Mouse (Mus musculus) heart, embryonic 12.5 days (tissue): ENCODE data around the gene Rngtt. TPM values are rescaled to one million over a fixed set of nuclear protein-coding genes. Genes with fewer than 3 reads are reported as not detected.

Experiments
- ATAC-seq: fragments of 200-750 bp; cut with Nextera tagmentation; 2 replicates; pipeline ENCODE4 v1.8.0; 2017; ENCODE audit warnings: moderate TSS enrichment, moderate library complexity; ENCODE audit not compliant: insufficient number of reproducible peaks, low FRiP score
- H3K27ac ChIP-seq: fragments of 300-500 bp; sonication (generic); 2 replicates; pipeline ENCODE4 v1.5.1; 2016; ENCODE audit warnings: mild to moderate bottlenecking, moderate library complexity; ENCODE audit not compliant: poor library complexity, severe bottlenecking
- H3K27me3 ChIP-seq: fragments of 300-500 bp; sonication (generic); replicated peaks from 2 replicates; pipeline ENCODE4 v1.6.1; 2016; ENCODE audit warnings: mild to moderate bottlenecking, moderate library complexity
- H3K36me3 ChIP-seq: fragments of 300-500 bp; sonication (generic); 2 replicates; pipeline ENCODE4 v1.6.1; 2016; ENCODE audit warnings: mild to moderate bottlenecking, moderate library complexity
- H3K4me1 ChIP-seq: fragments of 300-500 bp; sonication (generic); replicated peaks from 2 replicates; pipeline ENCODE4 v1.6.1; 2016; ENCODE audit warnings: mild to moderate bottlenecking
- H3K4me2 ChIP-seq: fragments of 300-500 bp; sonication (generic); 2 replicates; pipeline ENCODE4 v1.6.1; 2016; ENCODE audit warnings: mild to moderate bottlenecking, moderate library complexity
- H3K4me3 ChIP-seq: fragments of 300-500 bp; sonication (generic); 2 replicates; pipeline ENCODE4 v1.5.1; 2016; ENCODE audit warnings: mild to moderate bottlenecking
- H3K9ac ChIP-seq: fragments of 300-500 bp; sonication (generic); 2 replicates; pipeline ENCODE4 v1.6.1; 2016; ENCODE audit warnings: mild to moderate bottlenecking, moderate library complexity
- H3K9me3 ChIP-seq: fragments of 300-500 bp; sonication (generic); replicated peaks from 2 replicates; pipeline ENCODE4 v1.6.1; 2016; ENCODE audit warnings: mild to moderate bottlenecking, moderate library complexity
- WGBS: fragments of 180-500 bp; shearing (Covaris S2); methylation state at CpG from one replicate; pipeline ENCODE4 v1.1.7; 2016; 5-methylcytosine and 5-hydroxymethylcytosine counted together
- polyA plus RNA-seq: library from polyadenylated mRNA; unstranded; fragments of >200 nt; fragmentation: Nextera tagmentation; extraction: Ambion mirVana; gene quantifications from 2 replicates; pipeline ENCODE4 v1.2.1, GENCODE M21; 2016

Gene Rngtt
- polyA plus RNA-seq, 1 experiment from 2014 or later: 21.7 TPM

DNA sequence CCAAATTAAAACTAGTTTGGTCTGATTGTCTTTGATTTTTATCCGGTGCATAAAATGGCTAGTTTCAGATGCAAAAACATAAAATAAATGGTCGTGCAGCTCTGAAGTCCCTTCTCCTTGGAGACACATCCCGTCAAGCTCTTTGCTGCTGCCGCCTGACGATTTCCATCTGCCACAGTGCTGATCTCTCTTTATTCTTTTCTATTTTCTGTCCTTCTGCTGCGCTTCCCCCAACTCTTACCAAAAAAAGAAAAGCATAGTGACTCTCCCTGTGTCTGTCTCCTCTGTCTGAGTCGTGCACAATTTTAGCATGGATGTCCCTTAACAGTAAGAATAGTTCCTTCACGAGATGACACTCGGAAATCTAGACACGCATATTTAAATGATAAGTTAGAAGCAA lies 210.8 kb downstream of the Rngtt start:
- 62% methylated on average over 10 of the region's 10 CpGs for WGBS
- no peak overlapping the region for H3K27ac ChIP-seq
- no peaks in the 10 kb centered on the region for H3K4me1 ChIP-seq
- H3K4me3 ChIP-seq: no peak overlapping the region
- 0 out of 2 replicates have a peak, but pooled peaks cover 11% of the 10 kb centered on the region for H3K9me3 ChIP-seq
- H3K4me2 ChIP-seq: no peak overlapping the region
- no peak for ATAC-seq
- H3K36me3 ChIP-seq: no peaks in the 10 kb centered on the region
- peaks cover 77% of the 10 kb centered on the region for H3K27me3 ChIP-seq
- no peak overlapping the region for H3K9ac ChIP-seq

DNA sequence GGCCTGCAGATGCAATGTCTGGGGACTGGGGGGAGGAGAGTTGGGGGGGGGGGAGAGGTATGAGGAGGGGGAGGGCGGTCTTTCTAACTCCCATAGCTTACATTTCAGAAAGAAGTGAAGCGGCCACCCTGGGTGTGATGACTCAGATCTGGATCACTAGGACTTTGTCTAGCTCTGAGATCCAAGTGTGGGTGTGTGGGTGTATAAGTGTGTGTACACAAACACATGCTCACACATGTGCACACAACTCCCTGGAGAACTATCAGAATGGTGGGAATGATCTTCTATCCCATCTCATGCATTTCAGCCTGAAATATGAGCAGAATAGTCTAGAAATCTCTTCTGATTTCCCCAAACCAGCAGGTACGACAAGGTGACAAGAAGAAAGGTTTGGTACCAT lies 213.7 kb downstream of the Rngtt start:
- Histone ChIP-seq H3K27ac (no peak overlapping the region), H3K4me3 (no peak overlapping the region), H3K36me3 (no peaks in the 10 kb centered on the region), H3K4me2 (no peak overlapping the region), H3K9me3 (0 out of 2 replicates have a peak, but pooled peaks cover 6% of the 10 kb centered on the region), H3K27me3 (peaks cover 64% of the 10 kb centered on the region), H3K4me1 (peaks cover 6% of the 10 kb centered on the region), H3K9ac (no peak overlapping the region)
- WGBS: 92% methylated on average over 3 of the region's 3 CpGs
- ATAC-seq: no peak

DNA sequence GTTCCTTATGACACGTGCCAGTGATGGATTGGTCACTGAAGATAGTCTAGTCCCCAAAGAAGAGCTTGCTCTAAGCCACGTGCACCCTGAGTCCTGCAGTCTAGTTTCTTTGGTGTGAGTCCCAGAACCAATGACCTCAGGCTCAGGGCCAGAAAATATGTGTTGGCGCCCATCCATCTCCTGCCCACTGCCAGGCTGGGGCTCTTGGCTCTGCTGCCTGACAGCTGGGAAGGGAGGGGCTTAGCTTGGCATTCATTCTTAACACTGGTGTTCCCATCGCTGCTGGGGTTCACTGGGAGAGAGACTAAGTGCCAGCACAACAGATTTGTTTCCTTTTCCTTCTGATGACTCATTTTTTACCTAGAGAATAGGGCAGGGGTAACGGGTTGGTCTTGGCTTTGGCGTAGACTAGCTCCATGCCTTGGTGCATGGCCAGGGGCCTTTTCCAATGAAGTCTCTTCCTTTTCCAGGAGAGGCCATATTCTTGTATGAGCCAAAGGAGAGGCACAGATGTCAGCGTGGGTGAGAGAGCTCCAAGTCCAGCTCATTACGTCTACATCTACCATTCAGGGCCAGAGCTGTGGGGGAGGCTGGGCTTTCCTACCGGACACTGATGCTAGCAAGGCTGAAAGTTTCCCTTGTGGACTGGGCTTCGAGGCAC lies 214.5 kb downstream of the Rngtt start:
- no peak for ATAC-seq
- 85% methylated on average over 10 of the region's 10 CpGs for WGBS
- H3K27me3 ChIP-seq: peaks cover 56% of the 10 kb centered on the region

DNA sequence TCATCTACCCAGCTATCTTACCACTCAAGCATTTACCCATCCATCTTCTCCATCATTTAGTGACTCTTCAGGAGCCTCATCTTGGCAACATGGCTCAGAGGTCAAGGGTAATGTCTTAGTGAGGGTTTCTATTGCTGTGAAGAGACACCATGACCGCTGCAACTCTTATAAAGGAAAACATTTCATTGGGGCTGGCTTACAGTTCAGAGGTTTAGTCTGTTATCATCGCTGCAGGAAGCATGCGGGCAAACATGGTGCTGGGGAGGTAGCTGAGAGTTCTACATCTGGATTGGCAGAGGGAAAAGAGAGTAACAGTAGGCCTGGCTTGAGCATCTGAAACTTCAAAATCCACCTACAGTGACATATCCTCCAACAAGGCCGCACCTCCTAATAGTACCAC lies 215.2 kb downstream of the Rngtt start:
- Histone ChIP-seq H3K27me3 (peaks cover 49% of the 10 kb centered on the region), H3K4me3 (no peak overlapping the region), H3K4me2 (no peak overlapping the region), H3K9ac (no peak overlapping the region), H3K9me3 (0 out of 2 replicates have a peak, but pooled peaks cover 6% of the 10 kb centered on the region), H3K36me3 (no peaks in the 10 kb centered on the region), H3K4me1 (peaks cover 6% of the 10 kb centered on the region), H3K27ac (no peak overlapping the region)
- 89% methylated on average over 4 of the region's 4 CpGs for WGBS
- ATAC-seq: no peak

More for the DNA sequence above, 214.5 kb downstream of the Rngtt start:
- Histone ChIP-seq H3K36me3 (no peaks in the 10 kb centered on the region), H3K4me1 (peaks cover 6% of the 10 kb centered on the region), H3K4me3 (no peak overlapping the region), H3K4me2 (no peak overlapping the region), H3K9me3 (0 out of 2 replicates have a peak, but pooled peaks cover 6% of the 10 kb centered on the region), H3K27ac (no peak overlapping the region), H3K9ac (no peak overlapping the region)

GRCm38 (mm10) chr4:33526092-33526491 lies 216.0 kb downstream of the Rngtt start:
- no peak for ATAC-seq
- Histone ChIP-seq H3K4me1 (peaks cover 6% of the 10 kb centered on the region), H3K27me3 (peaks cover 41% of the 10 kb centered on the region), H3K9me3 (0 out of 2 replicates have a peak, but pooled peaks cover 6% of the 10 kb centered on the region), H3K4me3 (no peak overlapping the region), H3K36me3 (no peaks in the 10 kb centered on the region), H3K27ac (no peak overlapping the region), H3K4me2 (no peak overlapping the region), H3K9ac (no peak overlapping the region)
- WGBS: 39% methylated on average over 7 of the region's 7 CpGs

- peaks cover 6% of the 10 kb centered on the region for H3K4me1 ChIP-seq
- H3K27ac ChIP-seq: no peak overlapping the region
- H3K9me3 ChIP-seq: 0 out of 2 replicates have a peak, but pooled peaks cover 6% of the 10 kb centered on the region
- no peaks in the 10 kb centered on the region for H3K36me3 ChIP-seq
- H3K4me2 ChIP-seq: no peak overlapping the region
- WGBS: 18% methylated on average over 9 of the region's 9 CpGs
- ATAC-seq: no peak
- H3K27me3 ChIP-seq: peaks cover 41% of the 10 kb centered on the region
- H3K4me3 ChIP-seq: no peak overlapping the region
- no peak overlapping the region for H3K9ac ChIP-seq
Measured at GRCm38 (mm10) chr4:33526675-33527074, 216.6 kb downstream of the Rngtt start.

GRCm38 (mm10) chr4:33532596-33532995 lies 222.5 kb downstream of the Rngtt start:
- H3K9ac ChIP-seq: no peak overlapping the region
- H3K36me3 ChIP-seq: no peaks in the 10 kb centered on the region
- 76% methylated on average over 8 of the region's 8 CpGs for WGBS
- H3K4me3 ChIP-seq: no peak overlapping the region
- no peak overlapping the region for H3K4me2 ChIP-seq
- H3K27ac ChIP-seq: no peak overlapping the region
- ATAC-seq: no peak
- H3K27me3 ChIP-seq: peaks cover 15% of the 10 kb centered on the region
- no peaks in the 10 kb centered on the region for H3K9me3 ChIP-seq
- H3K4me1 ChIP-seq: no peaks in the 10 kb centered on the region

GRCm38 (mm10) chr4:33544755-33545576 lies 234.9 kb downstream of the Rngtt start:
- Histone ChIP-seq H3K9me3 (0 out of 2 replicates have a peak, but pooled peaks cover 4% of the 10 kb centered on the region), H3K4me2 (no peak overlapping the region)
- no peak for ATAC-seq

DNA sequence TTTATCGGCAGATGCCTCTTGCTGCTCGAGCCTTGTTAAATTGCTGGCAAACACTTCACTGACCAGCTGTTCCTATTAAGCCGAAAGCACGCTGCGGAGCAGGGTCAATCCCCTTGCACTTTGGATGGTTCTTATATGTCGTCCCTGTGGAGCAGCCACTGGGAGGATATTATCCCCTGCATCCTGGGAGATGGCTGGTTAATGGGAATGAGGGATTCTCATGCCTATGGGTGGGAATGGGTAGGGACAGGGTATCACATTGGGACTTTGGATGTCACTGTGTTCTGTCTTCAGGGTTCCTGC lies 235.4 kb downstream of the Rngtt start:
- peaks cover 18% of the 10 kb centered on the region; the same call in 1 of the 2 replicates for H3K27me3 ChIP-seq
- no peak overlapping the region for H3K4me3 ChIP-seq
- H3K36me3 ChIP-seq: no peaks in the 10 kb centered on the region
- 75% methylated on average over 6 of the region's 6 CpGs for WGBS
- ATAC-seq: no peak
- H3K9me3 ChIP-seq: 0 out of 2 replicates have a peak, but pooled peaks cover 4% of the 10 kb centered on the region
- no peak overlapping the region for H3K9ac ChIP-seq
- H3K4me2 ChIP-seq: no peak overlapping the region
- no peaks in the 10 kb centered on the region for H3K4me1 ChIP-seq
- H3K27ac ChIP-seq: no peak overlapping the region

More at GRCm38 (mm10) chr4:33544755-33545576, 234.9 kb downstream of the Rngtt start:
- peaks cover 13% of the 10 kb centered on the region; the same call in 1 of the 2 replicates for H3K27me3 ChIP-seq
- H3K4me3 ChIP-seq: no peak overlapping the region
- H3K27ac ChIP-seq: no peak overlapping the region
- no peaks in the 10 kb centered on the region for H3K36me3 ChIP-seq
- H3K4me1 ChIP-seq: no peaks in the 10 kb centered on the region
- H3K9ac ChIP-seq: no peak overlapping the region
- 71% methylated on average over 13 of the region's 13 CpGs for WGBS

- Histone ChIP-seq H3K4me3 (no peak overlapping the region), H3K36me3 (no peaks in the 10 kb centered on the region), H3K9me3 (0 out of 2 replicates have a peak, but pooled peaks cover 4% of the 10 kb centered on the region), H3K4me1 (no peaks in the 10 kb centered on the region), H3K9ac (no peak overlapping the region), H3K4me2 (no peak overlapping the region), H3K27ac (no peak overlapping the region), H3K27me3 (peaks cover 18% of the 10 kb centered on the region; the same call in 1 of the 2 replicates)
- ATAC-seq: no peak
- WGBS: 80% methylated on average over 11 of the region's 11 CpGs
Measured at GRCm38 (mm10) chr4:33546278-33546677, 236.2 kb downstream of the Rngtt start.

GRCm38 (mm10) chr4:33547315-33547929 lies 237.3 kb downstream of the Rngtt start:
- no peak overlapping the region for H3K27ac ChIP-seq
- peaks cover 21% of the 10 kb centered on the region; the same call in 1 of the 2 replicates for H3K27me3 ChIP-seq
- no peak for ATAC-seq
- no peak overlapping the region for H3K9ac ChIP-seq
- no peaks in the 10 kb centered on the region for H3K4me1 ChIP-seq
- H3K36me3 ChIP-seq: no peaks in the 10 kb centered on the region
- no peak overlapping the region for H3K4me3 ChIP-seq
- H3K4me2 ChIP-seq: no peak overlapping the region
- 0 out of 2 replicates have a peak, but pooled peaks cover 4% of the 10 kb centered on the region for H3K9me3 ChIP-seq
- WGBS: 71% methylated on average over 8 of the region's 8 CpGs
